Mouse (Mus musculus) bone marrow macrophage, adult 2 months (primary cell): Measurements from ENCODE around the gene Gripap1. TPM values are rescaled to one million over a fixed set of nuclear protein-coding genes. Genes with fewer than 3 reads are reported as not detected.
A peak's percentile ranks its signal among the peaks of the same experiment; 100 is the strongest.

Experiments
- H3K27ac ChIP-seq: 2 replicates; pipeline ENCODE4 v1.5.1; 2012; ENCODE audit warnings: low read depth, low read length; ENCODE audit not compliant: insufficient read depth
- H3K4me1 ChIP-seq: 2 replicates; pipeline ENCODE4 v1.6.1; 2012; ENCODE audit warnings: low read length; ENCODE audit not compliant: control insufficient read depth, insufficient read depth
- H3K4me3 ChIP-seq: 2 replicates; pipeline ENCODE4 v1.5.1; 2012; ENCODE audit warnings: mild to moderate bottlenecking, low read length, moderate library complexity; ENCODE audit not compliant: insufficient read depth
- CTCF ChIP-seq: IDR thresholded peaks from 2 replicates; pipeline ENCODE4 v1.5.1; 2012; ENCODE audit warnings: low read depth, mild to moderate bottlenecking, low read length, moderate library complexity
- POLR2A ChIP-seq: IDR thresholded peaks from 2 replicates; pipeline ENCODE4 v1.6.1; 2012; ENCODE audit warnings: mild to moderate bottlenecking, low read depth, low read length, borderline replicate concordance
- polyA plus RNA-seq: library from polyadenylated mRNA; stranded (reverse); fragments of >200 nt; gene quantifications from 2 replicates; pipeline ENCODE4 v1.2.4, GENCODE M21; 2012; ENCODE audit not compliant: missing spikeins, insufficient read depth, insufficient read length

The Gripap1 gene
- polyA plus RNA-seq, 1 experiment: 94.8 TPM

DNA sequence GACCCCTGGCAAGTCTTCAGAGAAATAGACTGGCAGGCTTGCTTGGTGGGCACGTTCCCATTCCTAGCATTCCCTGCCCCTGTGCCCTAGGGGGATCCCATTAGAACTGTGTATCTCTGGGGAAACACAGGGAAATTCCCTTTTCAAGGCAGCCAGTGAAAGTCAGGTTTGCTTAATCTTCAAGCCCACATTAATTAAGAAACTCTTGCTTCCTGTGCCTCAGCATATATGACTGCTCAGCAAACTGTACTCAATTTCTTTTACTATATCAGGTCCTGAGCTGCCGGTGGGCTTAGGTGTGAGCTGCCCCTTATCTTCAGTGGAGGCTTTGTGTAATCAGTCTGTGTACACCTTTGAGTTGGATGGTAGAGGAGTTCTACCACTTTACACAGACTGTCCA is 76.2 kb downstream of the Gripap1 start:
- Histone ChIP-seq H3K4me3 (peak overlapping the region; percentile 23; the same call in 1 of the 2 replicates), H3K27ac (peak overlapping the region; percentile 86), H3K4me1 (peaks cover 56% of the 10 kb centered on the region)
- no peak for TF ChIP-seq POLR2A
- TF ChIP-seq CTCF: no peak

- H3K27ac ChIP-seq: no peak overlapping the region
- no peak overlapping the region for H3K4me3 ChIP-seq
- peaks cover 47% of the 10 kb centered on the region for H3K4me1 ChIP-seq
- no peak for TF ChIP-seq POLR2A
- TF ChIP-seq CTCF: no peak
These were observed 77.6 kb downstream of the Gripap1 start for GRCm38 (mm10) chrX:7867141-7867540.

GRCm38 (mm10) chrX:7868506-7868905 is 78.9 kb downstream of the Gripap1 start:
- no peak overlapping the region for H3K27ac ChIP-seq
- H3K4me3 ChIP-seq: no peak overlapping the region
- peaks cover 40% of the 10 kb centered on the region for H3K4me1 ChIP-seq
- TF ChIP-seq CTCF: no peak
- no peak for TF ChIP-seq POLR2A

DNA sequence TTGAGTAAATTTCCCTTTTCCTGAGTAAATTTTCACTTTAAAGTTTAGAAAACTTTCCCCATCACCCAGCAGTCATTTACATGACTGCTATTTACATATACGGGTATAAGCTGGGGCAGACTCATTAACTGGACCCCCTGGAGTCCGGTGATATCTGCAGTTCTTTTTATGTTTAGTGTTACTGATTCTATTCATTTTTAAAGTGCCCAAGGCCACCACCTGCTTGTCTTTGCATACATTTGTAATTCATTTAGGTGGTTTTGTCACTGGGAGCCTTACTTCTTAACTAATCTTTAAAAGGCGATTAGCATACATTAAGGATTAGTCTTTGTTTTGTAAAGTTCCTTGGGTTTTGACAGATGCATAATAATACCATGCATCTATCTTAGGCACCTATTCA is 80.3 kb downstream of the Gripap1 start:
- Histone ChIP-seq H3K4me1 (peaks cover 38% of the 10 kb centered on the region), H3K4me3 (no peak overlapping the region), H3K27ac (no peak overlapping the region)
- TF ChIP-seq POLR2A (no peak), CTCF (no peak)

Other genes starting within 250 kb of the Gripap1 start
- gene Foxp3, start 216.1 kb upstream of the Gripap1 start, polyA plus RNA-seq: not detected in 2 replicates
- 0.24 and 2.3 TPM in 2 replicates for gene Ppp1r3f, start 215.5 kb upstream of the Gripap1 start, polyA plus RNA-seq
- gene Ccdc22, start 184.2 kb upstream of the Gripap1 start, polyA plus RNA-seq: 35.0 and 35.8 TPM in 2 replicates
- gene Cacna1f, start 182.7 kb upstream of the Gripap1 start, polyA plus RNA-seq: 0.55 and 1.1 TPM in 2 replicates
- 4.2 and 7.1 TPM in 2 replicates for gene Syp, start 151.3 kb upstream of the Gripap1 start, polyA plus RNA-seq
- 9.3 and 10.0 TPM in 2 replicates for gene Prickle3, start 132.5 kb upstream of the Gripap1 start, polyA plus RNA-seq
- 448 and 491 TPM in 2 replicates for gene Plp2, start 118.4 kb upstream of the Gripap1 start, polyA plus RNA-seq
- not detected in 2 replicates for gene Magix, start 108.5 kb upstream of the Gripap1 start, polyA plus RNA-seq
- 27.2 and 28.7 TPM in 2 replicates for gene Gpkow, start 92.6 kb upstream of the Gripap1 start, polyA plus RNA-seq
- 61.9 and 68.8 TPM in 2 replicates for gene Wdr45, start 75.4 kb upstream of the Gripap1 start, polyA plus RNA-seq
- gene Gm45208, start 67.5 kb upstream of the Gripap1 start, polyA plus RNA-seq: not detected in 2 replicates
- gene Praf2, start 61.3 kb upstream of the Gripap1 start, polyA plus RNA-seq: 17.7 and 19.1 TPM in 2 replicates
- gene Ccdc120, start 38.9 kb upstream of the Gripap1 start, polyA plus RNA-seq: 0.75 and 1.9 TPM in 2 replicates
- 137 and 141 TPM in 2 replicates for gene Tfe3, start 27.2 kb upstream of the Gripap1 start, polyA plus RNA-seq
- 0.35 and 0.56 TPM in 2 replicates for gene Kcnd1, start 32.5 kb downstream of the Gripap1 start, polyA plus RNA-seq
- 113 and 115 TPM in 2 replicates for gene Otud5, start 51.6 kb downstream of the Gripap1 start, polyA plus RNA-seq
- 8.6 and 11.4 TPM in 2 replicates for gene Pim2, start 88.5 kb downstream of the Gripap1 start, polyA plus RNA-seq
- gene Slc35a2, start 94.3 kb downstream of the Gripap1 start, polyA plus RNA-seq: 28.0 and 36.2 TPM in 2 replicates
- gene Pqbp1, start 109.5 kb downstream of the Gripap1 start, polyA plus RNA-seq: 62.2 and 63.4 TPM in 2 replicates
- 33.4 and 47.5 TPM in 2 replicates for gene Timm17b, start 109.6 kb downstream of the Gripap1 start, polyA plus RNA-seq
- gene Gm10491, start 118.1 kb downstream of the Gripap1 start, polyA plus RNA-seq: not detected in 2 replicates
- gene Gm10490, start 119.8 kb downstream of the Gripap1 start, polyA plus RNA-seq: not detected in 2 replicates
- not detected in 2 replicates for gene Pcsk1n, start 130.1 kb downstream of the Gripap1 start, polyA plus RNA-seq
- gene Eras, start 138.8 kb downstream of the Gripap1 start, polyA plus RNA-seq: not detected in 2 replicates
- gene Hdac6, start 158.1 kb downstream of the Gripap1 start, polyA plus RNA-seq: 16.0 and 16.9 TPM in 2 replicates
- not detected in 2 replicates for gene Gata1, start 188.3 kb downstream of the Gripap1 start, polyA plus RNA-seq
- not detected in 2 replicates for gene Glod5, start 228.7 kb downstream of the Gripap1 start, polyA plus RNA-seq